Mouse (Mus musculus) cerebellum, adult 2 months (tissue): ENCODE results near the gene Ranbp9. TPM values are rescaled to one million over a fixed set of nuclear protein-coding genes. Genes with fewer than 3 reads are reported as not detected.
"Not testable (repeated sequence)": the region's sequence is repeated elsewhere in the genome, so short reads cannot be mapped to it uniquely, and the experiment has no call there.

ENCODE experiments used
- DNase-seq, 2 experiments: peaks; one replicate each; pipeline ENCODE4 v3.0.0; 2021
- H3K27ac ChIP-seq: fragments of 200-500 bp; 2 replicates; pipeline ENCODE4 v1.5.1; 2012; ENCODE audit warnings: low read length, control low read depth, inconsistent platforms; ENCODE audit not compliant: insufficient read depth
- H3K27me3 ChIP-seq: fragments of 200-500 bp; 2 replicates; pipeline ENCODE4 v1.6.1; 2012; ENCODE audit warnings: inconsistent platforms, mild to moderate bottlenecking, low read length, moderate library complexity; ENCODE audit not compliant: control insufficient read depth, insufficient read depth
- H3K4me1 ChIP-seq: fragments of 200-500 bp; 2 replicates; pipeline ENCODE4 v1.6.1; 2011; ENCODE audit warnings: low read length; ENCODE audit not compliant: control insufficient read depth, insufficient read depth
- H3K4me3 ChIP-seq: fragments of 200-500 bp; replicated peaks from 2 replicates; pipeline ENCODE3; 2011; ENCODE audit warnings: mild to moderate bottlenecking, low read depth, low read length, control low read depth; ENCODE audit not compliant: insufficient read depth
- CTCF ChIP-seq: fragments of 200-500 bp; IDR thresholded peaks from 2 replicates; pipeline ENCODE4 v1.5.1; 2011; ENCODE audit warnings: low read depth, mild to moderate bottlenecking, control low read depth, low read length, moderate library complexity, borderline replicate concordance; ENCODE audit not compliant: insufficient read depth
- POLR2A ChIP-seq: fragments of 200-500 bp; IDR thresholded peaks from 2 replicates; pipeline ENCODE4 v1.6.1; 2011; ENCODE audit warnings: low read length, control low read depth, borderline replicate concordance; ENCODE audit not compliant: insufficient read depth
- WGBS: fragments of 180-500 bp; shearing (Covaris S2); methylation state at CpG from one replicate; pipeline ENCODE4 v1.1.7; 2018; 5-methylcytosine and 5-hydroxymethylcytosine counted together
- polyA plus RNA-seq: library from polyadenylated mRNA; depleted of rRNA; stranded (reverse); fragments of >200 nt; gene quantifications from 2 replicates; pipeline ENCODE4 v1.2.3, GENCODE M21; 2012

Gene Ranbp9
- polyA plus RNA-seq, 1 experiment, result 61.6 TPM

DNA sequence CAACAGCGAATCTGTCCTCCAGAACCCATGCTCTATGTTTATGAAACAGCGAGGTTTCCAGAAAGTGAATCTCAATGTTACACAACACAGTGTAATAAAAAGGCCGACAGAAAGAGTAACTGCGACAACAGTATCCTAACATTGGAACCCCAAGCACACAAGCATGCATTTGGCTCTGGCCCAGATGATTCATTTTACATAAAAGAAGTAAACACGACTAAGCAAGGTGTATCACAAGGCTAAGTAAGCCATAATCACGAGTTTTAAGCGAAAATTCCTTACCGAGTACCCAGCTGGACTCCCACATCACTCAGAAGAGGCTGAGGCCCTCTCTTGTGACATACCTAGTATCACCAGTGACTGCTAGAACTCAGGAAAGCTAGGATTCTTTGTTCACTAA lies 2.5 kb downstream of the Ranbp9 start:
- H3K27ac ChIP-seq, result peak overlapping the region; percentile 81; the same call in 1 of the 2 replicates
- TF ChIP-seq POLR2A (no peak), CTCF (no peak)
- H3K4me1 ChIP-seq, result peaks cover 4% of the 10 kb centered on the region; the same call in 1 of the 2 replicates
- no peaks in the 10 kb centered on the region for H3K27me3 ChIP-seq
- DNase-seq, result peak; percentile 40 to 57
- H3K4me3 ChIP-seq, result peak overlapping the region; percentile 49
- 0% methylated on average over 8 of the region's 8 CpGs for WGBS

DNA sequence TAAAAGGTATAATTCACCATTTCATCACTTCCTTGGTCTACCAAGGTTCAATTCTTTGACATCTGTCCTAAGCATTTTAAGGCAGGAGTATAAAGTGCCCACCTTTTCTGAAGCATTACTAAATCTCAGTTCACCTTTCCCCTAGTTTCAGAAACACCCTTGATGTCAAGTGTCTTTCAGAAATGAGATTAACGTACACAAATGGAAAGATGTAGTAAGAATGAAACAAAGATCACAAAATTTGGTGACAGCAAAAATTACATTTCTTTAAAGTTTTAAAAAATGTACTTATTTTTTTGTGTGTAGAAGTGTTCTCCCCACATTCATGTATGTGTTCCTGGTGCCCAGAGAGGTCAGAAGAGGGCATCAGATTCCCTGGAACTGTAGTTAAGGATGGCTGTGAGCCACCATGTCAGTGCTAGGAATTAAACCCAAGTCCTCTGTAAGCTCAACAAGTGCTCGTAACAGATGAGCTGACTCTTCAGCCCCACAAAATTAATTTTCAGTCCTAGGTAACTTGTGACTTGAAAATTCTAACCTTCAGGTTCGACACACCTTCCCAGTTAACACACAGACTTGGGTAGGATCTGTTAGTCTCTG lies 3.9 kb downstream of the Ranbp9 start:
- peaks cover 6% of the 10 kb centered on the region; the same call in 1 of the 2 replicates for H3K4me1 ChIP-seq
- 79% methylated on average over 3 of the region's 3 CpGs for WGBS
- no peaks in the 10 kb centered on the region for H3K27me3 ChIP-seq
- DNase-seq, result no peak
- no peak overlapping the region for H3K27ac ChIP-seq
- TF ChIP-seq CTCF, result no peak
- TF ChIP-seq POLR2A, result no peak
- no peak overlapping the region for H3K4me3 ChIP-seq

DNA sequence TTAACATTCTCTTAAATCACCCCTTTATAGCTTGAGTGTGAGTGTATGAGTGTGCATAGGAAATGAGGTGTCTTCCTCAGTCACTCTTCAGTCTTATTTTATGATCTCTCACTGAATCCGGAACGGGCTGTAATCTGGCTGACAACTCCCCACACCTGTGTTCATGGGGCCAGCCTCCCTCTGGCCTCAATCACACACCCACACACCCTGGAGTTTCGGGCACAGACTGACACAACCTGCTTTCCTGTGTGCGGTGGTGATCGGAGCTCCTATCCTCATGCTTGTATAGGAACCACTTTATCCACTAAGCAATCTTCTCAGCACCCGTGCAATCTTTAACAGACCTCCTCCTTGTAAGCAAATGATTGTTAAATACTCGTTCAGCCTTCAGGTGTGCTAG lies 4.9 kb downstream of the Ranbp9 start:
- H3K4me1 ChIP-seq, result peaks cover 6% of the 10 kb centered on the region; the same call in 1 of the 2 replicates
- H3K27ac ChIP-seq, result no peak overlapping the region
- H3K27me3 ChIP-seq, result no peaks in the 10 kb centered on the region
- peak overlapping the region; percentile 19 for H3K4me3 ChIP-seq
- DNase-seq, result no peak
- 36% methylated on average over 7 of the region's 7 CpGs for WGBS
- TF ChIP-seq POLR2A (no peak), CTCF (no peak)

DNA sequence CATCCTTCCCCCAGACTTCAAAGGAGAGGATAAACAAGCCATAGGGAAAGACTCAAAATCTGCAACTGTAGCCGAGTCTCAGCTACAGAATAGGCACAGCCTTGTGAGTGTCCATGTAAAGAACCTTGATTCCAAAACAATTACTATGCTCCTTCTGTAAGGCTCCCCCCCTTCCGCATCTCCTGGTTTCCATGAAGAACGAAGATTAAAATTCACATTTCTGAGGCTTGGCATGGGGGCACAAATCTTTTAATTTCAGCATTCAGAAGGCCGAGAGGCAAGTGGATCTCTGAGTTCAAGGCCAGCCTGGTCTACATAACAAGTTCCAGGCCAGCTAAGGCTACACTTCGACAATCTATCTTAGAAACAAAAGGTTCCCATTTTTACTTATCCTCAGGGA lies 6.4 kb downstream of the Ranbp9 start:
- 74% methylated on average over 5 of the region's 5 CpGs for WGBS
- H3K4me1 ChIP-seq, result peaks cover 6% of the 10 kb centered on the region; the same call in 1 of the 2 replicates
- TF ChIP-seq CTCF, result no peak
- TF ChIP-seq POLR2A, result no peak
- no peak overlapping the region for H3K4me3 ChIP-seq
- H3K27me3 ChIP-seq, result no peaks in the 10 kb centered on the region
- H3K27ac ChIP-seq, result no peak overlapping the region
- DNase-seq, result no peak

DNA sequence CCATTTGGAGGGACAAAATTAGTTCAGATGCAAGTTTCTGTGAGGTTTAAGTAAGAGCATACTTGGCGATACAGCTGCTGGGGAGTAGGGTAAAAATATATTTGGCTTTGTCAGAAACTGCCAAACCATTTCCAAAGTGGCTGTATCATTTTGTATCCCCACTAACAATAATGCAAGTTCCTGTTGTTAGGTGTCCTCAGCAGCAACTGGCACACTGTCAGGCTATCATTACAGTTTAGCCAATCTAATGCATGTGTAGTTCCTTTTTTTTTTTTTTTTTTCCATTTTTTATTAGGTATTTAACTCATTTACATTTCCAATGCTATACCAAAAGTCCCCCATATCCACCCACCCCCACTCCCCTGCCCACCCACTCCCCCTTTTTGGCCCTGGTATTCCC lies 9.2 kb downstream of the Ranbp9 start:
- not testable (repeated sequence) for H3K27ac ChIP-seq, DNase-seq, H3K4me3 ChIP-seq, H3K4me1 ChIP-seq, H3K27me3 ChIP-seq
- WGBS, result 84% methylated on average over 1 of the region's 1 CpGs

DNA sequence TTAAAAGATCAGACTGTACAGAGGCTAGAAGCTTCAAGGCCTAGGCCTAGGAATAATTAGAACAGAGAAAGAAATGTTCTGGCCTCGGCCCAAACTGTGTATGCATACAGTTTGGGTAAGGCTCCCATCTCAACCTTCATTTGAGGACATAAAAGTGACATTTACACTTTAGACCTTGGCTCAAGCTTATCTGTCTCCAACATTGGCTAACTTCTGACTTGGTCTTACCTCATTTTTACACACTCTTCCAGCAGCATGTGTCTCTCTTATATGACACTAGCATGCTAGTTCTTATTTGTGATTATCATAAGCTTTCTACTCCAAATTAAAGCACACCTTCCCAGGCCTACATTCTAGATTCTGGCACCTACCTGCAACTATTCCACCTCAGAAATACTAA lies 11.5 kb downstream of the Ranbp9 start:
- no peak for TF ChIP-seq POLR2A
- TF ChIP-seq CTCF, result no peak
- H3K4me3 ChIP-seq, result no peak overlapping the region
- peaks cover 4% of the 10 kb centered on the region for H3K4me1 ChIP-seq
- WGBS, result 97% methylated on average over 1 of the region's 1 CpGs
- H3K27me3 ChIP-seq, result no peaks in the 10 kb centered on the region
- DNase-seq, result no peak
- H3K27ac ChIP-seq, result no peak overlapping the region

DNA sequence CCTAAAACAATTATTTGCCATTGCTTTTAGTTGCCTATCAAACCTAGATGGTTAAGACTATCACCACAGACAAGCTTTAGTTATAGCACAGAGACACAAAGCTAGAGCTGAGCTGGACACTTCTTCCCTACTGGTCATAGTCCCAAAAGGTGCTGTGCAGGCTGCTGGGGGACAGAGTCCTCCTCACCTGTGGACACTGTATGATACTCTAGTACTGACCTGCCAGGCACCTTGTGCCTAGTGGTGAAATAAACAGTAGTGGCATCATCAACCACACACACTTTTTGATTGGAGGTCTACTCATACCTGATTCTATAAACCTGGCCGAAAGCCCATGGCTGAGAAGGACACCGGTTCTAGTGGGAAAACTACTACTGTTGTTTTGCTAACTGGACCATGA lies 16.5 kb downstream of the Ranbp9 start:
- Histone ChIP-seq H3K27me3 (no peaks in the 10 kb centered on the region), H3K27ac (no peak overlapping the region), H3K4me3 (no peak overlapping the region), H3K4me1 (peaks cover 3% of the 10 kb centered on the region)
- TF ChIP-seq CTCF (no peak), POLR2A (no peak)
- 71% methylated on average over 2 of the region's 2 CpGs for WGBS
- no peak for DNase-seq

DNA sequence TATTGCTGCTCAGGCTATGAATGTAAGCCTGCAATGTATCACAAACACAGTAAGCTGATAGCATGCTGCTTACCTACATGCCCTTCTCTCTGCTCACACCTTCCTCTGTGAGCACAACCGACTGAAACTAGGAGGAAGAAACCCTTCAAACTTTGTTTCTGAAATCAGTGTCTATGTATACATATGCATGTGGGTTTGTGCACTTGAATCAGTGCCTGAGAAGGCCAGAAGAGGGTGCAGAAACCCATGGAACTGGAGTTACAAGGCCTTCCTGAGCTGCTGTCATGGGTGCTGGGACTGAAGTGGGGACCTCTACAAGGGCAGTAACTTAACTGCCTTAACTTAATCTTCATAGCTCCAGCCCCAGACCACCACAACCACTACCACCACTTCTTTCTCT lies 23.9 kb downstream of the Ranbp9 start:
- Histone ChIP-seq H3K27me3 (no peaks in the 10 kb centered on the region), H3K4me3 (no peak overlapping the region), H3K4me1 (no peaks in the 10 kb centered on the region; the same call in 1 of the 2 replicates), H3K27ac (no peak overlapping the region)
- no peak for TF ChIP-seq CTCF
- TF ChIP-seq POLR2A, result no peak
- WGBS, result 76% methylated on average over 1 of the region's 1 CpGs
- DNase-seq, result no peak

DNA sequence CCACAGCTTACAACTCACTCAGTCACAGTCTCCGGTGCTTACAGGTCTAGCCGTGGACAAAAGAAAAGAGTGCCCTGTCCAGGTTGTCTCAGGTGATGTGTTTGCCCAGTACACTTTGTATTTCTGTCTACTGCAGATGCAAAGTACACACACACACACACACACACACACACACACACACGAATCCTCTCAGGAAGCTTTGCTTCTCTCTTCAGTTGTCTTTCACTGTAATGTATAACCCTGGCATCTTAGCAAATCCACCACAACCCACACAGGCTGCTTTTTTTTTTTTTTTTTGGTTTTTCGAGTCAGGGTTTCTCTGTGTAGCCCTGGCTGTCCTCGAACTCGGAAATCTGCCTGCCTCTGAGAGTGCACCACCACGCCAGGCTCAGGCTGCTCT lies 26.7 kb downstream of the Ranbp9 start:
- Histone ChIP-seq H3K27me3 (no peaks in the 10 kb centered on the region), H3K27ac (no peak overlapping the region), H3K4me1 (no peaks in the 10 kb centered on the region; the same call in 1 of the 2 replicates), H3K4me3 (no peak overlapping the region)
- WGBS, result 84% methylated on average over 7 of the region's 7 CpGs
- no peak for TF ChIP-seq CTCF
- no peak for TF ChIP-seq POLR2A
- DNase-seq, result no peak
